Mouse (Mus musculus) limb, embryonic 14.5 days (tissue): ENCODE data around the gene Siah3. TPM values are rescaled to one million over a fixed set of nuclear protein-coding genes. Genes with fewer than 3 reads are reported as not detected.

ENCODE experiments used
- ATAC-seq: fragments of 200-750 bp; cut with Nextera tagmentation; 2 replicates; pipeline ENCODE4 v1.8.0; 2017; ENCODE audit warnings: low read depth, moderate number of reproducible peaks, moderate TSS enrichment; ENCODE audit not compliant: low FRiP score
- DNase-seq: peaks from one replicate; pipeline ENCODE4 v3.0.0-alpha.2; 2015; ENCODE audit warnings: low spot score
- H3K27ac ChIP-seq: fragments of 300-500 bp; sonication (generic); replicated peaks from 2 replicates; pipeline ENCODE4 v1.5.1; 2014; ENCODE audit warnings: low read depth, mild to moderate bottlenecking, low read length, moderate library complexity, mixed read lengths
- H3K27me3 ChIP-seq: fragments of 300-500 bp; sonication (generic); 2 replicates; pipeline ENCODE4 v1.6.1; 2014; ENCODE audit warnings: low read length, mixed read lengths; ENCODE audit not compliant: control insufficient read depth, insufficient read depth
- H3K36me3 ChIP-seq: fragments of 300-500 bp; sonication (generic); 2 replicates; pipeline ENCODE4 v1.6.1; 2014; ENCODE audit warnings: mild to moderate bottlenecking, low read length, moderate library complexity, mixed read lengths; ENCODE audit not compliant: control insufficient read depth, insufficient read depth
- H3K4me1 ChIP-seq: fragments of 300-500 bp; sonication (generic); 2 replicates; pipeline ENCODE4 v1.6.1; 2014; ENCODE audit warnings: antibody characterized with exemption, low read length, mixed read lengths; ENCODE audit not compliant: control insufficient read depth, insufficient read depth
- H3K4me2 ChIP-seq: fragments of 300-500 bp; sonication (generic); replicated peaks from 2 replicates; pipeline ENCODE4 v1.6.1; 2014; ENCODE audit warnings: low read depth, mild to moderate bottlenecking, low read length, moderate library complexity; ENCODE audit not compliant: severe bottlenecking
- H3K4me3 ChIP-seq: fragments of 300-500 bp; sonication (generic); replicated peaks from 2 replicates; pipeline ENCODE4 v1.5.1; 2014; ENCODE audit warnings: low read length
- H3K9ac ChIP-seq: fragments of 300-500 bp; sonication (generic); 2 replicates; pipeline ENCODE4 v1.6.1; 2014; ENCODE audit warnings: mild to moderate bottlenecking, low read depth, low read length, moderate library complexity; ENCODE audit not compliant: severe bottlenecking
- H3K9me3 ChIP-seq: fragments of 300-500 bp; sonication (generic); 2 replicates; pipeline ENCODE4 v1.6.1; 2016; ENCODE audit warnings: low read length; ENCODE audit not compliant: control insufficient read depth
- POLR2A ChIP-seq: fragments of 200-500 bp; IDR thresholded peaks from 2 replicates; pipeline ENCODE4 v1.8.0; 2012; ENCODE audit warnings: inconsistent platforms, mild to moderate bottlenecking, moderate library complexity, borderline replicate concordance; ENCODE audit not compliant: insufficient read depth, insufficient read length; ENCODE audit errors: extremely low read depth
- WGBS: fragments of 180-500 bp; shearing (Covaris S2); extraction: QIAGEN DNeasy Blood & Tissue Kit; methylation state at CpG from one replicate; pipeline ENCODE4 v1.1.7; 2014; 5-methylcytosine and 5-hydroxymethylcytosine counted together
- polyA plus RNA-seq, 2 experiments: library from polyadenylated mRNA; depleted of rRNA in 1 of 2; stranded (reverse) in 1 of 2; unstranded in 1 of 2; fragments of >200 nt; fragmentation: Nextera tagmentation in 1 of 2; extraction: Ambion mirVana in 1 of 2; gene quantifications; 2 replicates each; pipeline versions ENCODE4 v1.2.1 to v1.2.3; 2012 to 2014

The Siah3 gene
- polyA plus RNA-seq, 2 experiments = 0.54 to 0.94 TPM

DNA sequence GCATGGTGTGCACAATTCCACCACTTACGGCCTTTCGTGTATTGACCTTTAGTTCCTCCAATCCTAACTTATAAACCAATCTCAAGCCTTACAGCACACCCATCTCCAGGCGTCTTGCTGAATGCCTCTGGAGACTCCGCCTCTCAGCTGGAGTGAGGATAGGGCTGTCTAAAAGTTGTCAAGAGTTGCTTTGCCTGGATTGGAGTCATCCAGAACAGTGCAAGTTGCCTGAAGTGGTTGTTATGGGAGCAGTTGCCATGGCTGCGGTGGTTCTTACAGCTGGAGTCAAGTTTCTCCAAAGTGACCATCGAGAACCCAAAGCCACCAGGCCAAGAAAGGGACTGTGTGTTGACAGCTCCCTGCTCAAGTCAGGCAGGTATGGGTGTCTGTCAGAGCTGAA is 54.3 kb downstream of the Siah3 start:
- WGBS = 82% methylated on average over 6 of the region's 6 CpGs
- ATAC-seq = no peak

GRCm38 (mm10) chr14:75512946-75513345 is 57.2 kb downstream of the Siah3 start:
- Histone ChIP-seq H3K4me3 (no peak overlapping the region), H3K9ac (no peak overlapping the region), H3K36me3 (no peaks in the 10 kb centered on the region), H3K27ac (no peak overlapping the region), H3K4me2 (no peak overlapping the region), H3K9me3 (no peaks in the 10 kb centered on the region), H3K4me1 (no peaks in the 10 kb centered on the region), H3K27me3 (no peaks in the 10 kb centered on the region)
- ATAC-seq (no peak), DNase-seq (no peak)
- no peak for TF ChIP-seq POLR2A
- WGBS = 59% methylated on average over 3 of the region's 3 CpGs

More for the DNA sequence above, 54.3 kb downstream of the Siah3 start:
- TF ChIP-seq POLR2A = no peak
- Histone ChIP-seq H3K27ac (no peak overlapping the region), H3K4me2 (no peak overlapping the region), H3K36me3 (no peaks in the 10 kb centered on the region), H3K4me3 (no peak overlapping the region), H3K4me1 (no peaks in the 10 kb centered on the region), H3K9me3 (no peaks in the 10 kb centered on the region), H3K27me3 (no peaks in the 10 kb centered on the region), H3K9ac (no peak overlapping the region)
- no peak for DNase-seq

- no peak overlapping the region for H3K9ac ChIP-seq
- no peaks in the 10 kb centered on the region for H3K9me3 ChIP-seq
- TF ChIP-seq POLR2A = no peak
- WGBS = 87% methylated on average over 3 of the region's 3 CpGs
- H3K4me2 ChIP-seq = no peak overlapping the region
- no peaks in the 10 kb centered on the region for H3K36me3 ChIP-seq
- no peaks in the 10 kb centered on the region for H3K27me3 ChIP-seq
- no peak overlapping the region for H3K27ac ChIP-seq
- ATAC-seq = no peak
- no peak overlapping the region for H3K4me3 ChIP-seq
- no peak for DNase-seq
- no peaks in the 10 kb centered on the region for H3K4me1 ChIP-seq
Measured at GRCm38 (mm10) chr14:75516161-75516560, 60.4 kb downstream of the Siah3 start.

DNA sequence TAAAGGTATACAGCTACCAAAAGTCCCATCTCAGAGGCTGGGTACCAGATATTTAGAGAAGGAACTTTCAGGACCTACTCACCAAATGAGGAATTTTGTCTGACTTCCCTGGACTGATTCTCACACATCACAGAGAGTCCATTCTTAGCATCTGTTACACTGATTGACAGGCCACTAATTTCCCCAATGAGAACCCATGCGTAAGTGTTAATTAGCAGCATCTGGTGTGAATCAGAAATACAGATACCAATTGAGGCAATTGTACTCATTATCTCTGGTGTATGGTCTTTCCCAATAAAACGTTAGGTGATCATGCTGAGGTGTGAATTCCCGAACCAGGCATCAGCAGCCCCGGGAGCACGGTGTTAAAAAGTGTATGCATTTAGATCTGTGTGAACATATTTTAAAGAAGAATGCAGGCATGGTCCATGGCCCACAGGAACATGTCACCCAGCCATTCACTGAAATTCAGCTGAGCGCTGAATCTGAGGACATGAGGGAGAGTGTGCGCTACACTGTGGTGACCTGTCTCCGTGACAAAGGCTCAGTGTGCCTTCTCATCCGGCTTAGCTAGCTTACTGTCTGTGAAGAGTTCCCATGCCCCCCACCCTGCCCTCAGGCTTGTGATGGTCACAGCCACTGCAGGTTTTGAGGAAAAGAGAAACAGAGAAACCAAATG is 61.3 kb downstream of the Siah3 start:
- H3K9me3 ChIP-seq = no peaks in the 10 kb centered on the region
- no peaks in the 10 kb centered on the region for H3K4me1 ChIP-seq
- TF ChIP-seq POLR2A = no peak
- no peak overlapping the region for H3K4me3 ChIP-seq
- H3K27ac ChIP-seq = no peak overlapping the region
- 54% methylated on average over 9 of the region's 9 CpGs for WGBS
- no peak for ATAC-seq
- no peak overlapping the region for H3K9ac ChIP-seq
- DNase-seq = no peak
- H3K4me2 ChIP-seq = no peak overlapping the region
- no peaks in the 10 kb centered on the region for H3K27me3 ChIP-seq
- H3K36me3 ChIP-seq = no peaks in the 10 kb centered on the region

DNA sequence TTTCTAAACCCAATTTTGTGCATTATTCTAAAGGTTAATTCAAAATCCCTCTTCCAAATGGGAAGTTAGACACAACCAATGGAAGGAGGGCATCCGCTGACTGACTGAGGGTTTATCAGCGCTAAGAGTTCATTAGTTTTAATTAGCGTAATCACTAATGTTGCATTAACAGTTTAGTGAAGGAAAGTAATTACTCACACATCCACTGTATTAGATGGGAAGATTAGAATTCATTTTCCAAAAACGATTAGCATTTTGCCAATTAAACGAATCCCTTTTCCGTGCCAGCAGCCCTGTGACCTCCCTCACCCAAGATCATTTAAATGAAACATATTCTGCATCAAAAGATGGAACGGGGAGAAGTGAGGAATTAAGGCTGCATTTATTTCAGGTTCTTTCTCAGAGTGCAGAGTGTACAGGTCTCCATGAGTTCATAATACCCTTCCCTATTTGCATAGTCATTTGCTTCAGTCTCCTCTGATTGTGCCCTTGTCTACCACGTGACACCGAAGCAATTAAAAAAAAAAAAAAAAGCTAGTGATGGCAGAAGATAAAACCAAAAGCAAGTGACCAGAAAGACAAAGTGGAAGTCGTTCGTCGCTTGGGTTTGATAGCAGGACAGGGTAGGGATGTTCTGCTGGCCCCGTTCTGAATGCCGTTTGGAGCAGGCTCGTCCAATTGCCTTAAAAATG is 62.6 kb downstream of the Siah3 start:
- no peaks in the 10 kb centered on the region for H3K4me1 ChIP-seq
- no peak overlapping the region for H3K4me3 ChIP-seq
- no peak overlapping the region for H3K27ac ChIP-seq
- no peaks in the 10 kb centered on the region for H3K9me3 ChIP-seq
- H3K4me2 ChIP-seq = no peak overlapping the region
- 79% methylated on average over 15 of the region's 15 CpGs for WGBS
- no peak for TF ChIP-seq POLR2A
- DNase-seq = no peak
- no peak for ATAC-seq
- no peaks in the 10 kb centered on the region for H3K36me3 ChIP-seq
- no peaks in the 10 kb centered on the region for H3K27me3 ChIP-seq
- no peak overlapping the region for H3K9ac ChIP-seq
